Mouse (Mus musculus) MEL (cell line): ENCODE measurements around the gene Ccdc40. TPM values are rescaled to one million over a fixed set of nuclear protein-coding genes. Genes with fewer than 3 reads are reported as not detected.

Experiments used
- DNase-seq: peaks from one replicate; pipeline ENCODE4 v3.0.0; 2011; ENCODE audit warnings: low read depth, low spot score
- H3K27ac ChIP-seq: 2 replicates; pipeline ENCODE4 v1.5.1; 2012; ENCODE audit warnings: low read depth, mild to moderate bottlenecking, control low read depth, low read length, moderate library complexity; ENCODE audit not compliant: control insufficient read depth
- H3K27me3 ChIP-seq, 2 experiments: fragments of 150-350 bp in 1 of 2; sonication (generic) in 1 of 2; 2 replicates each; pipeline ENCODE4 v1.6.1; 2012; ENCODE audit warnings: low read length in 2 of 2, mild to moderate bottlenecking in 2 of 2, improper control_type of control experiment in 1 of 2, moderate library complexity in 1 of 2; ENCODE audit not compliant: insufficient read depth in 2 of 2, control insufficient read depth in 1 of 2
- H3K36me3 ChIP-seq, 2 experiments: 2 replicates each; pipeline ENCODE4 v1.6.1; 2012 to 2014; ENCODE audit warnings: low read length in 2 of 2, improper control_type of control experiment in 1 of 2, inconsistent platforms in 1 of 2, mild to moderate bottlenecking in 1 of 2; ENCODE audit not compliant: insufficient read depth in 2 of 2, control insufficient read depth in 1 of 2
- H3K4me1 ChIP-seq, 2 experiments: fragments of 150-350 bp in 1 of 2; sonication (generic) in 1 of 2; 2 replicates each; pipeline ENCODE4 v1.6.1; 2012; ENCODE audit warnings: low read length in 2 of 2, improper control_type of control experiment in 1 of 2, mild to moderate bottlenecking in 1 of 2; ENCODE audit not compliant: insufficient read depth in 2 of 2, control insufficient read depth in 1 of 2
- H3K4me3 ChIP-seq, 2 experiments: fragments of 150-350 bp in 1 of 2; sonication (generic) in 1 of 2; 2 replicates each; pipeline ENCODE4 v1.5.1; 2012; ENCODE audit warnings: low read depth in 2 of 2, low read length in 2 of 2, mild to moderate bottlenecking in 2 of 2, moderate library complexity in 2 of 2, control low read depth in 1 of 2, improper control_type of control experiment in 1 of 2; ENCODE audit not compliant: control insufficient read depth in 1 of 2, insufficient read depth in 1 of 2
- H3K79me2 ChIP-seq: 2 replicates; pipeline ENCODE4 v1.6.1; 2012; ENCODE audit warnings: mild to moderate bottlenecking, low read length, moderate library complexity; ENCODE audit not compliant: control insufficient read depth, poor library complexity, insufficient read depth
- H3K9ac ChIP-seq: 2 replicates; pipeline ENCODE4 v1.6.1; 2012; ENCODE audit warnings: low read depth, mild to moderate bottlenecking, control low read depth, low read length, moderate library complexity; ENCODE audit not compliant: control insufficient read depth, poor library complexity, severe bottlenecking
- H3K9me3 ChIP-seq: fragments of 150-350 bp; sonication (generic); replicated peaks from 2 replicates; pipeline ENCODE4 v1.6.1; 2012; ENCODE audit warnings: mild to moderate bottlenecking, low read length, improper control_type of control experiment, moderate library complexity; ENCODE audit not compliant: insufficient read depth
- BHLHE40 ChIP-seq: IDR thresholded peaks from 2 replicates; pipeline ENCODE4 v1.6.1; 2012; ENCODE audit warnings: low read depth, mild to moderate bottlenecking, inconsistent platforms, low read length, improper control_type of control experiment, borderline replicate concordance
- CHD1 ChIP-seq: IDR thresholded peaks from 2 replicates; pipeline ENCODE4 v1.6.1; 2012; ENCODE audit warnings: low read depth, mild to moderate bottlenecking, inconsistent platforms, low read length, improper control_type of control experiment
- CHD2 ChIP-seq: IDR thresholded peaks from 2 replicates; pipeline ENCODE4 v1.6.1; 2011; ENCODE audit warnings: low read length, improper control_type of control experiment
- CTCF ChIP-seq, 3 experiments: IDR thresholded peaks in 2 of 3; conservative IDR thresholded peaks in 1 of 3; 2 replicates each; pipeline ENCODE4 v1.5.1; 2011 to 2012; ENCODE audit warnings: low read length in 3 of 3, low read depth in 2 of 3, mild to moderate bottlenecking in 2 of 3, improper control_type of control experiment in 1 of 3, inconsistent platforms in 1 of 3, mixed read lengths in 1 of 3, moderate library complexity in 1 of 3; ENCODE audit not compliant: control insufficient read depth in 1 of 3, insufficient read depth in 1 of 3, poor library complexity in 1 of 3, severe bottlenecking in 1 of 3
- E2F4 ChIP-seq: IDR thresholded peaks from 2 replicates; pipeline ENCODE4 v1.6.1; 2011; ENCODE audit warnings: low read depth, low read length, improper control_type of control experiment, borderline replicate concordance
- ELF1 ChIP-seq: IDR thresholded peaks from 2 replicates; pipeline ENCODE4 v1.6.1; 2014; ENCODE audit warnings: low read depth, mild to moderate bottlenecking, inconsistent platforms, low read length, improper control_type of control experiment, moderate library complexity
- ETS1 ChIP-seq: IDR thresholded peaks from 2 replicates; pipeline ENCODE4 v1.6.1; 2012; ENCODE audit warnings: low read depth, mild to moderate bottlenecking, inconsistent platforms, low read length, improper control_type of control experiment, moderate library complexity
- GABPA ChIP-seq: IDR thresholded peaks from 2 replicates; pipeline ENCODE4 v1.6.1; 2012; ENCODE audit warnings: low read depth, mild to moderate bottlenecking, inconsistent platforms, low read length, improper control_type of control experiment, moderate library complexity
- HCFC1 ChIP-seq: IDR thresholded peaks from 2 replicates; pipeline ENCODE4 v1.6.1; 2012; ENCODE audit warnings: low read depth, mild to moderate bottlenecking, inconsistent platforms, low read length, improper control_type of control experiment, moderate library complexity
- KAT2A ChIP-seq: conservative IDR thresholded peaks from 2 replicates; pipeline ENCODE4 v1.6.1; 2012; ENCODE audit warnings: low read depth, low read length, improper control_type of control experiment, inconsistent platforms
- MAFK ChIP-seq: IDR thresholded peaks from 2 replicates; pipeline ENCODE4 v1.6.1; 2011; ENCODE audit warnings: low read depth, mild to moderate bottlenecking, low read length, improper control_type of control experiment, borderline replicate concordance
- MAX ChIP-seq: IDR thresholded peaks from 2 replicates; pipeline ENCODE4 v1.6.1; 2011; ENCODE audit warnings: low read length, improper control_type of control experiment
- MAZ ChIP-seq: IDR thresholded peaks from 2 replicates; pipeline ENCODE4 v1.6.1; 2012; ENCODE audit warnings: low read depth, mild to moderate bottlenecking, inconsistent platforms, low read length, improper control_type of control experiment
- MEF2A ChIP-seq: IDR thresholded peaks from 2 replicates; pipeline ENCODE4 v1.6.1; 2014; ENCODE audit warnings: low read depth, mild to moderate bottlenecking, inconsistent platforms, low read length, improper control_type of control experiment; ENCODE audit not compliant: poor library complexity, insufficient replicate concordance, severe bottlenecking; ENCODE audit errors: extremely low read depth
- MXI1 ChIP-seq: IDR thresholded peaks from 2 replicates; pipeline ENCODE4 v1.6.1; 2011; ENCODE audit warnings: mild to moderate bottlenecking, low read depth, low read length, improper control_type of control experiment
- MYB ChIP-seq: IDR thresholded peaks from 2 replicates; pipeline ENCODE4 v1.6.1; 2011; ENCODE audit warnings: mild to moderate bottlenecking, low read depth, low read length, improper control_type of control experiment
- MYC ChIP-seq: IDR thresholded peaks from 2 replicates; pipeline ENCODE4 v1.6.1; 2011; ENCODE audit warnings: low read depth, mild to moderate bottlenecking, low read length, improper control_type of control experiment, moderate library complexity
- NRF1 ChIP-seq: IDR thresholded peaks from 2 replicates; pipeline ENCODE4 v1.6.1; 2014; ENCODE audit warnings: low read depth, mild to moderate bottlenecking, inconsistent platforms, low read length, improper control_type of control experiment, moderate library complexity; ENCODE audit not compliant: poor library complexity, insufficient read depth, severe bottlenecking
- POLR2A ChIP-seq, 2 experiments: IDR thresholded peaks; 2 replicates each; pipeline ENCODE4 v1.6.1; 2011 to 2012; ENCODE audit warnings: low read length in 2 of 2, mild to moderate bottlenecking in 2 of 2, control low read depth in 1 of 2, improper control_type of control experiment in 1 of 2, low read depth in 1 of 2, moderate library complexity in 1 of 2; ENCODE audit not compliant: control insufficient read depth in 1 of 2, insufficient read depth in 1 of 2, poor library complexity in 1 of 2
- POLR2AphosphoS2 ChIP-seq: IDR thresholded peaks from 2 replicates; pipeline ENCODE4 v1.6.1; 2011; ENCODE audit warnings: low read length, improper control_type of control experiment
- POLR2AphosphoS5 ChIP-seq: IDR thresholded peaks from 2 replicates; pipeline ENCODE4 v1.6.1; 2012; ENCODE audit warnings: low read depth, borderline replicate concordance, mild to moderate bottlenecking, inconsistent platforms, low read length, moderate library complexity, mixed read lengths
- RAD21 ChIP-seq: IDR thresholded peaks from 2 replicates; pipeline ENCODE4 v1.6.1; 2011; ENCODE audit warnings: mild to moderate bottlenecking, low read depth, low read length, improper control_type of control experiment
- RCOR1 ChIP-seq: IDR thresholded peaks from 2 replicates; pipeline ENCODE4 v1.6.1; 2012; ENCODE audit warnings: low read depth, mild to moderate bottlenecking, inconsistent platforms, low read length, improper control_type of control experiment
- SIN3A ChIP-seq: IDR thresholded peaks from 2 replicates; pipeline ENCODE4 v1.6.1; 2012; ENCODE audit warnings: low read length, improper control_type of control experiment, inconsistent platforms
- SMC3 ChIP-seq: IDR thresholded peaks from 2 replicates; pipeline ENCODE4 v1.6.1; 2011; ENCODE audit warnings: low read depth, low read length, improper control_type of control experiment
- TAL1 ChIP-seq: IDR thresholded peaks from 2 replicates; pipeline ENCODE4 v1.6.1; 2012; ENCODE audit warnings: mild to moderate bottlenecking, inconsistent platforms, low read length, moderate library complexity, mixed read lengths
- TBP ChIP-seq: IDR thresholded peaks from 2 replicates; pipeline ENCODE4 v1.8.0; 2011; ENCODE audit warnings: low read depth, low read length, improper control_type of control experiment
- TCF12 ChIP-seq: IDR thresholded peaks from 2 replicates; pipeline ENCODE4 v1.6.1; 2014; ENCODE audit warnings: low read depth, mild to moderate bottlenecking, inconsistent platforms, low read length, improper control_type of control experiment, moderate library complexity
- UBTF ChIP-seq: IDR thresholded peaks from 2 replicates; pipeline ENCODE4 v1.6.1; 2012; ENCODE audit warnings: low read depth, mild to moderate bottlenecking, inconsistent platforms, low read length, improper control_type of control experiment, moderate library complexity, borderline replicate concordance; ENCODE audit not compliant: insufficient read depth
- USF1 ChIP-seq: IDR thresholded peaks from 2 replicates; pipeline ENCODE4 v1.6.1; 2014; ENCODE audit warnings: low read depth, mild to moderate bottlenecking, inconsistent platforms, low read length, improper control_type of control experiment, moderate library complexity
- ZC3H11A ChIP-seq: IDR thresholded peaks from 2 replicates; pipeline ENCODE4 v1.6.1; 2012; ENCODE audit warnings: low read depth, mild to moderate bottlenecking, inconsistent platforms, low read length, improper control_type of control experiment
- ZKSCAN1 ChIP-seq: IDR thresholded peaks from 2 replicates; pipeline ENCODE4 v1.6.1; 2012; ENCODE audit warnings: low read depth, mild to moderate bottlenecking, inconsistent platforms, low read length, improper control_type of control experiment, moderate library complexity
- ZMIZ1 ChIP-seq: IDR thresholded peaks from 2 replicates; pipeline ENCODE4 v1.6.1; 2012; ENCODE audit warnings: low read depth, mild to moderate bottlenecking, inconsistent platforms, low read length, improper control_type of control experiment, moderate library complexity
- ZNF384 ChIP-seq: IDR thresholded peaks from 2 replicates; pipeline ENCODE4 v1.6.1; 2012; ENCODE audit warnings: low read depth, mild to moderate bottlenecking, inconsistent platforms, low read length, improper control_type of control experiment
- polyA plus RNA-seq, 2 experiments: library from polyadenylated mRNA; stranded (reverse) in 1 of 2; unstranded in 1 of 2; fragments of >175 nt in 1 of 2; fragments of >200 nt in 1 of 2; gene quantifications; 2 replicates each; pipeline versions ENCODE4 v1.2.1 to v1.2.4; 2012; ENCODE audit warnings: low replicate concordance in 2 of 2, low read depth in 1 of 2; ENCODE audit not compliant: insufficient read length in 2 of 2, insufficient read depth in 1 of 2, missing spikeins in 1 of 2
- total RNA-seq: library from RNA; depleted of rRNA; stranded (reverse); fragments of 300-350 nt; gene quantifications from 2 replicates; pipeline ENCODE4 v1.2.3, GENCODE M21; 2012

Gene Ccdc40
- total and polyA plus RNA-seq, 3 experiments: 0.46 to 1.9 TPM; not detected in 1

- no peak overlapping the region for H3K27ac ChIP-seq
- H3K4me3 ChIP-seq: no peak overlapping the region
- peak; percentile 85 for DNase-seq
- H3K79me2 ChIP-seq: no peaks in the 10 kb centered on the region
- H3K27me3 ChIP-seq: no peaks in the 10 kb centered on the region
- H3K9me3 ChIP-seq: no peaks in the 10 kb centered on the region
- no peaks in the 10 kb centered on the region for H3K4me1 ChIP-seq
- no peak overlapping the region for H3K9ac ChIP-seq
- H3K36me3 ChIP-seq: no peaks in the 10 kb centered on the region
- TF ChIP-seq POLR2AphosphoS5 (no peak), USF1 (no peak), MXI1 (no peak), TCF12 (no peak), KAT2A (no peak), RAD21 (peak; percentile 37), ELF1 (no peak), E2F4 (no peak), TAL1 (no peak), NRF1 (no peak), ZMIZ1 (no peak), MAZ (no peak), CHD1 (no peak), ZKSCAN1 (no peak), POLR2A (IDR thresholded peaks at IDR 0.05; ENCODE audit: control insufficient read depth in 1 of 2, insufficient read depth in 1 of 2, low read depth in 1 of 2, low read length in 2 of 2, poor library complexity in 1 of 2) (no peak), CTCF (IDR thresholded peaks at IDR 0.05 in 2 of 3, conservative IDR thresholded peaks at IDR 0.05 in 1 of 3; ENCODE audit: control insufficient read depth in 1 of 3, insufficient read depth in 1 of 3, low read depth in 2 of 3, low read length in 3 of 3, poor library complexity in 1 of 3, severe bottlenecking in 1 of 3) (peak; percentile 47 to 83 (median 67)), ETS1 (no peak), ZC3H11A (0 out of 2 replicates have a peak, but pooled peaks have one; percentile 11), CHD2 (no peak), ZNF384 (no peak), HCFC1 (no peak), POLR2AphosphoS2 (no peak), TBP (no peak), GABPA (no peak), MYC (no peak), BHLHE40 (no peak), MYB (no peak), MEF2A (no peak), UBTF (no peak), MAX (no peak), MAFK (no peak), SMC3 (peak; percentile 72), SIN3A (no peak), RCOR1 (no peak)
These were observed 20.6 kb downstream of the Ccdc40 start for GRCm38 (mm10) chr11:119249011-119249410.
